Mouse (Mus musculus) spleen, adult 2 months (tissue): Measurements from ENCODE around the gene Gm9913. TPM values are rescaled to one million over a fixed set of nuclear protein-coding genes. Genes with fewer than 3 reads are reported as not detected.

Source experiments
- DNase-seq, 2 experiments: peaks; one replicate each; pipeline versions ENCODE4 v3.0.0 to v3.0.0-alpha.2; 2012 to 2021; ENCODE audit warnings: low spot score in 2 of 2, low read depth in 1 of 2
- H3K27ac ChIP-seq: fragments of 200-500 bp; 2 replicates; pipeline ENCODE4 v1.5.1; 2012; ENCODE audit warnings: low read length, inconsistent platforms; ENCODE audit not compliant: insufficient read depth
- H3K27me3 ChIP-seq: fragments of 200-500 bp; 2 replicates; pipeline ENCODE4 v1.6.1; 2012; ENCODE audit warnings: mild to moderate bottlenecking, moderate library complexity, low read length, inconsistent platforms; ENCODE audit not compliant: control insufficient read depth, insufficient read depth
- H3K36me3 ChIP-seq: fragments of 200-500 bp; 2 replicates; pipeline ENCODE4 v1.6.1; 2012; ENCODE audit warnings: mild to moderate bottlenecking, low read length, inconsistent platforms; ENCODE audit not compliant: control insufficient read depth, insufficient read depth
- H3K4me1 ChIP-seq: fragments of 200-500 bp; 2 replicates; pipeline ENCODE4 v1.6.1; 2011; ENCODE audit warnings: inconsistent platforms; ENCODE audit not compliant: control insufficient read depth, insufficient read depth, insufficient read length
- H3K4me3 ChIP-seq: fragments of 200-500 bp; 2 replicates; pipeline ENCODE4 v1.5.1; 2011; ENCODE audit warnings: mild to moderate bottlenecking, inconsistent platforms; ENCODE audit not compliant: insufficient read depth, insufficient read length; ENCODE audit errors: extremely low read depth
- CTCF ChIP-seq: fragments of 200-500 bp; IDR thresholded peaks from 2 replicates; pipeline ENCODE4 v1.5.1; 2011; ENCODE audit warnings: mild to moderate bottlenecking, inconsistent platforms; ENCODE audit not compliant: insufficient read depth, insufficient read length, insufficient replicate concordance; ENCODE audit errors: extremely low read depth
- POLR2A ChIP-seq: fragments of 200-500 bp; IDR thresholded peaks from 2 replicates; pipeline ENCODE4 v1.6.1; 2011; ENCODE audit warnings: low read depth, low read length, inconsistent platforms
- WGBS: fragments of 180-500 bp; shearing (Covaris S2); methylation state at CpG from one replicate; pipeline ENCODE4 v1.1.7; 2018; 5-methylcytosine and 5-hydroxymethylcytosine counted together
- polyA plus RNA-seq: library from polyadenylated mRNA; depleted of rRNA; stranded (reverse); fragments of >200 nt; gene quantifications from 2 replicates; pipeline ENCODE4 v1.2.3, GENCODE M21; 2012

The Gm9913 gene
- polyA plus RNA-seq, 1 experiment = 0.04 TPM

- H3K4me3 ChIP-seq = no peak overlapping the region
- H3K27me3 ChIP-seq = no peaks in the 10 kb centered on the region
- 64% methylated on average over 20 of the region's 20 CpGs for WGBS
- no peak overlapping the region for H3K27ac ChIP-seq
- no peaks in the 10 kb centered on the region for H3K4me1 ChIP-seq
- DNase-seq = no peak
- TF ChIP-seq CTCF (no peak), POLR2A (no peak)
- H3K36me3 ChIP-seq = no peaks in the 10 kb centered on the region
Measured at GRCm38 (mm10) chr2:125494831-125495812, 9.8 kb upstream of the Gm9913 start.

GRCm38 (mm10) chr2:125496696-125497095 is 8.2 kb upstream of the Gm9913 start:
- TF ChIP-seq CTCF (no peak), POLR2A (no peak)
- 62% methylated on average over 5 of the region's 5 CpGs for WGBS
- Histone ChIP-seq H3K27ac (no peak overlapping the region), H3K36me3 (no peaks in the 10 kb centered on the region), H3K27me3 (no peaks in the 10 kb centered on the region), H3K4me3 (no peak overlapping the region), H3K4me1 (no peaks in the 10 kb centered on the region)
- DNase-seq = no peak

- Histone ChIP-seq H3K27me3 (no peaks in the 10 kb centered on the region), H3K4me1 (no peaks in the 10 kb centered on the region), H3K36me3 (no peaks in the 10 kb centered on the region), H3K4me3 (no peak overlapping the region), H3K27ac (no peak overlapping the region)
- 84% methylated on average over 7 of the region's 7 CpGs for WGBS
- TF ChIP-seq CTCF (no peak), POLR2A (no peak)
- no peak for DNase-seq
Measured at GRCm38 (mm10) chr2:125498216-125498615, 6.7 kb upstream of the Gm9913 start.

- H3K36me3 ChIP-seq = no peaks in the 10 kb centered on the region
- H3K4me1 ChIP-seq = peaks cover 4% of the 10 kb centered on the region; the same call in 1 of the 2 replicates
- no peak overlapping the region for H3K4me3 ChIP-seq
- H3K27me3 ChIP-seq = peaks cover 10% of the 10 kb centered on the region; the same call in 1 of the 2 replicates
- H3K27ac ChIP-seq = no peak overlapping the region
- TF ChIP-seq POLR2A (no peak), CTCF (no peak)
- no peak for DNase-seq
Measured at GRCm38 (mm10) chr2:125501526-125501925, 3.4 kb upstream of the Gm9913 start.

GRCm38 (mm10) chr2:125505746-125506315 is 942 bp downstream of the Gm9913 start:
- H3K4me3 ChIP-seq = peak overlapping the region; percentile 45
- TF ChIP-seq POLR2A (no peak), CTCF (no peak)
- no peaks in the 10 kb centered on the region for H3K36me3 ChIP-seq
- H3K27me3 ChIP-seq = peaks cover 10% of the 10 kb centered on the region; the same call in 1 of the 2 replicates
- WGBS = under 1% methylated on average over 48 of the region's 48 CpGs
- peak overlapping the region; percentile 51; the same call in 1 of the 2 replicates for H3K27ac ChIP-seq
- H3K4me1 ChIP-seq = peaks cover 4% of the 10 kb centered on the region; the same call in 1 of the 2 replicates
- DNase-seq = no peak

- Histone ChIP-seq H3K4me3 (peak overlapping the region; percentile 45; the same call in 1 of the 2 replicates), H3K27ac (peak overlapping the region; percentile 51; the same call in 1 of the 2 replicates), H3K4me1 (peaks cover 4% of the 10 kb centered on the region; the same call in 1 of the 2 replicates), H3K36me3 (no peaks in the 10 kb centered on the region), H3K27me3 (peaks cover 10% of the 10 kb centered on the region; the same call in 1 of the 2 replicates)
- no peak for DNase-seq
- TF ChIP-seq CTCF (no peak), POLR2A (no peak)
- 7% methylated on average over 37 of the region's 37 CpGs for WGBS
Measured at GRCm38 (mm10) chr2:125506316-125507054, 1.6 kb downstream of the Gm9913 start.
